Mouse (Mus musculus) v-Abl transformed pro-B cells (cell line): Measurements from ENCODE around the gene Sass6.

Experiments used
- in situ Hi-C, 2 experiments: fragments of 400-800 bp; cut with MboI; formaldehyde crosslinking; loops; one replicate each; pipeline ENCODE4 v1.15.1; 2025; ENCODE audit not compliant: unreplicated experiment in 2 of 2

Sass6 gene

DNA sequence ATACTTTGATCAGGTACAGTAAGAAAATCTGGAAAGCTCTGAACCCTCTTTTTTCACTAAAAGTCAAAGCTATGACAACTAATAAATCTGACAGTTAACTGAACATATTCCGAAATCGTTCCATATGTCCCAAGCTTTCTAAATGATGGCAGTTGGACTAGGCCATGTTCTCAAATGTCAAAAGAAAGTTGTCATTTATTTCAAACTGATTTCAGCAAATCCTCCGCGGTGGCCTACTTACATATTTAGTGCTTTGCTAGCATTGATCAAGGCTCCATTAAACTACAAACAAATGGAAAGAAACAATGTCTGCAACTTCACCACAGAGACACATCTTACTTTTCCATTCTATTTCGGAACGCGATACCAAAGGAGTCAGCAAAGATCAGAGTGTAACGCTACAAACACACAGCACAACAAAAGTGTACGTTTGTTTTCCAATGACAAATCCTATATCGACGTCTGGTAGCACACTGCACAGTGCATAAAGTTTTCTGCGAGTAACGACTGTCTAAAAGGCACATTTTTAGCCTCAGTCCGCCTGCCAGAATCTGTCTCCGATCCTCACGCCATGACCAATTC, 66.6 kb downstream of the Sass6 start:
- in situ Hi-C loops: loop anchor here in 1 of 2 experiments (5.0 kb wide), 1 partner anchor 64 kb away; no protein-coding TSS in a partner anchor

DNA sequence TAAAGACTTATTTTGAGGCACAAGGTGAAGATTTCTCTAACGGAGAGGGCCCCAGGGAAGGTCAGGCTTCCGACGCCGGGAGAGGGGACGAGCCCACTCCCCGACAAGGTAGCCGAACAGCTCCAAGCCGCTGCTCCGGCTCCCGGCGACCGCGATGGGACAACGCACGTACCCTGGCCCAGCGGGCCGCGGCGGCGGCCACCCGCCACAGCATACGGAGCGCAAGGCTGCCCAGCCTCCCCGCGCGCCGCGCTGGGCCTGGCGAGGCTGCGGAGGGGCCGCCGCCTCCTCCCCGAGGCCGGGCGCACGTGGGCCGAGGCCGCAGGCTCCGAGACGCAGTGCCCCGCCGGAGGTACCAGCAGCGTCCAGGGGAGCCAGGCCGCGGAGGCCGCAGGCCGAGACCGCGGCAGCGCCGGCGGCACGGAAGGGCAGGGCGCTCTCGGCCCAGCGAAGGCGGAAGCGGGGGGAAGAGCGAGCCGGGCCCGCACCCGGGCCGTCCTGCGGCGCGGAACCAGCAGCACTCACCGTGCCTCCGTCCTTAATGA, 67.2 kb downstream of the Sass6 start:
- in situ Hi-C loops: loop anchor here in 1 of 2 experiments (5.0 kb wide), 1 partner anchor 65 kb away; no protein-coding TSS in a partner anchor

DNA sequence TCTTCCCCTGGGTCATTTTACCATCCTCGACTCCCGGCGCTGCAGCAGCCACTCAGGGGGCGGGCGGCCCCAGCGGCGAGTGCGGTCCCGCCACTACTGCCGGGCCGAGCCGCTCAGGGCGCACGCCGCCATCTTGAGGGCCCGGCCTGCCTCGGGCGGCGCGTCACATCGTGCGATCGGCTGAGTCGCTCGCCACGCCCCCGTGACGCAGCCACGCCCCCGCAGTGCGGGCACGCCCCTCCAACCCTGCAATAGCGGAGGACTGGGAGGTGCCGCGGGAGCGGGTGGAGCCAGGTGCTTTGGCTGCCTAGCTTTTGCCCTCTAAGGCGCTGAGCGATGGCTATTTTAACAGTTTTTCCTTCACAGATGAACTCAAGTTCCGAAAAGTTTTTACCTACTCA, 67.7 kb downstream of the Sass6 start, which contains the start of gene Mfsd14a:
Mfsd14a (minus strand) TSS at position 215 of the 401 bp plus-strand sequence.
- in situ Hi-C loops: loop anchor here in 1 of 2 experiments (5.0 kb wide), 1 partner anchor 65 kb away; no protein-coding TSS in a partner anchor

DNA sequence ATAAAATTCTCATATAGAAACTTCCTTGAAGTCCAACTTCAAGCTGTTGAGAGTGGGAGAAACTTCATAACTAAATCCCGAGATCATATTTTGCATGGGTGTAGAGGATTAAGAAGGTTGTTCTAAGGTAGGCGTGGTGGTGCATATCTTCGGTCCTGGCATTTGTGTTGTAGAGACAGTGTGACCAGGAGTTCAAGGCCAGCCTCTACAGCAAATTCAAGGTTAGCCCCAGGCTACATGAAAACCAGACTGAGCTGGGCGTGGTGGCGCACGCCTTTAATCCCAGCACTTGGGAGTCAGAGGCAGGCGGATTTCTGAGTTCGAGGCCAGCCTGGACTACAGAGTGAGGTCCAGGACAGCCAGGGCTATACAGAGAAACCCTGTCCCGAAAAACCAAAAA, 69.5 kb downstream of the Sass6 start:
- in situ Hi-C loops: loop anchor here in 1 of 2 experiments (5.0 kb wide), 1 partner anchor 67 kb away; no protein-coding TSS in a partner anchor
